ENCODE assay signal across 20 mouse cellular contexts in genomic region chr9:64649393-64649792, GRCm38 (mm10).
A peak's percentile ranks its signal among the peaks of the same experiment; 100 is the strongest.
DNase-seq lines count a peak whose midpoint lies in the region; ATAC-seq and TF ChIP-seq lines count a peak whose summit lies in the region.
"Had no signal": no experiment of that assay in that cellular context is flagged by ENCODE, and none has a peak within 500 bp of the region (broad histone marks: within the 10 kb centered on the region; RNA-seq: fewer than 3 reads in every experiment).

No protein-coding gene starts in this region.

- H3K27ac ChIP-seq in hindbrain, embryonic 13.5 days: no peak overlapping the region
- H3K27ac ChIP-seq in hindbrain, postnatal 0 days: no peak overlapping the region
- H3K27ac ChIP-seq in midbrain, embryonic 15.5 days: 0 out of 2 replicates have a peak overlapping the region, but pooled peaks have one; percentile 11
- no peak overlapping the region for H3K27ac ChIP-seq in midbrain, embryonic 10.5 days (replicated peaks)
- H3K27ac ChIP-seq in neural tube, embryonic 13.5 days (replicated peaks): no peak overlapping the region
- no peak overlapping the region for H3K27ac ChIP-seq in neural tube, embryonic 15.5 days (replicated peaks)
- H3K27ac ChIP-seq in neural tube, embryonic 14.5 days (ENCODE audit: low read depth, low read length): no peak overlapping the region; the same call in 1 of the 2 replicates

- peak; percentile 32; the same call in 1 of the 2 replicates for ATAC-seq in hindbrain, embryonic 13.5 days (ENCODE audit: low FRiP score)
- no peak for ATAC-seq in hindbrain, postnatal 0 days
- ATAC-seq in midbrain, embryonic 15.5 days (replicated peaks): no peak
- peak; percentile 83 for ATAC-seq in neural tube, embryonic 13.5 days (ENCODE audit: low read depth)
- ATAC-seq in neural tube, embryonic 15.5 days (ENCODE audit: low FRiP score): no peak
- peak; percentile 51; the same call in 1 of the 2 replicates for ATAC-seq in neural tube, embryonic 14.5 days (ENCODE audit: low read depth)
- ATAC-seq: activated CD4-positive, CD25-positive, alpha-beta regulatory T cell, adult 4 months; CD4-positive, CD25-positive, alpha-beta regulatory T cell, adult 4 months; Patski had no signal

- no peaks in the 10 kb centered on the region for H3K9me3 ChIP-seq in hindbrain, embryonic 13.5 days
- H3K9me3 ChIP-seq in hindbrain, postnatal 0 days (ENCODE audit: low read length): no peaks in the 10 kb centered on the region
- no peaks in the 10 kb centered on the region for H3K9me3 ChIP-seq in midbrain, embryonic 15.5 days
- no peaks in the 10 kb centered on the region for H3K9me3 ChIP-seq in midbrain, embryonic 10.5 days (replicated peaks)
- no peaks in the 10 kb centered on the region for H3K9me3 ChIP-seq in neural tube, embryonic 13.5 days
- H3K9me3 ChIP-seq in neural tube, embryonic 15.5 days (replicated peaks): no peaks in the 10 kb centered on the region
- no peaks in the 10 kb centered on the region for H3K9me3 ChIP-seq in neural tube, embryonic 14.5 days (ENCODE audit: control insufficient read depth, low read length)
- H3K9me3 ChIP-seq: G1E had no signal

- DNase-seq in hindbrain, postnatal 0 days (ENCODE audit: low spot score): no peak
- no peak for DNase-seq in midbrain, embryonic 10.5 days (ENCODE audit: low spot score)
- DNase-seq in neural tube, embryonic 10.5 days (ENCODE audit: extremely low spot score, low spot score): no peak
- DNase-seq: adrenal gland, adult 2 months; adrenal gland, adult 8-10 months; adrenal gland, postnatal 10 days; adrenal gland, postnatal 14 days; adrenal gland, postnatal 25 days; adrenal gland, postnatal 36 days; B cell, adult 2 months had no signal

- 48% methylated on average over 9 of the region's 9 CpGs for WGBS in hindbrain, embryonic 13.5 days
- 60% methylated on average over 9 of the region's 9 CpGs for WGBS in hindbrain, postnatal 0 days
- WGBS in midbrain, embryonic 15.5 days: 66% methylated on average over 9 of the region's 9 CpGs
- 73% methylated on average over 9 of the region's 9 CpGs for WGBS in midbrain, embryonic 10.5 days
- 50% methylated on average over 9 of the region's 9 CpGs for WGBS in neural tube, embryonic 13.5 days
- WGBS in neural tube, embryonic 15.5 days: 41% methylated on average over 9 of the region's 9 CpGs
- WGBS in neural tube, embryonic 14.5 days: 51% methylated on average over 9 of the region's 9 CpGs

- peaks cover 12% of the 10 kb centered on the region for H3K4me1 ChIP-seq in hindbrain, embryonic 13.5 days (replicated peaks)
- no peaks in the 10 kb centered on the region for H3K4me1 ChIP-seq in hindbrain, postnatal 0 days (ENCODE audit: insufficient read depth, low read length)
- peaks cover 3% of the 10 kb centered on the region; the same call in 1 of the 2 replicates for H3K4me1 ChIP-seq in midbrain, embryonic 15.5 days
- peaks cover 8% of the 10 kb centered on the region; the same call in 1 of the 2 replicates for H3K4me1 ChIP-seq in midbrain, embryonic 10.5 days
- H3K4me1 ChIP-seq in neural tube, embryonic 13.5 days (replicated peaks): peaks cover 12% of the 10 kb centered on the region; the same call in 1 of the 2 replicates
- H3K4me1 ChIP-seq in neural tube, embryonic 15.5 days: peaks cover 4% of the 10 kb centered on the region; the same call in 1 of the 2 replicates
- no peaks in the 10 kb centered on the region for H3K4me1 ChIP-seq in neural tube, embryonic 14.5 days (ENCODE audit: control insufficient read depth, insufficient read depth, low read length)

- no peaks in the 10 kb centered on the region; the same call in 1 of the 2 replicates for H3K36me3 ChIP-seq in hindbrain, embryonic 13.5 days
- H3K36me3 ChIP-seq in hindbrain, postnatal 0 days (ENCODE audit: insufficient read depth, low read length): no peaks in the 10 kb centered on the region
- no peaks in the 10 kb centered on the region for H3K36me3 ChIP-seq in midbrain, embryonic 15.5 days (replicated peaks)
- H3K36me3 ChIP-seq in midbrain, embryonic 10.5 days: no peaks in the 10 kb centered on the region
- no peaks in the 10 kb centered on the region for H3K36me3 ChIP-seq in neural tube, embryonic 13.5 days
- H3K36me3 ChIP-seq in neural tube, embryonic 15.5 days: no peaks in the 10 kb centered on the region
- no peaks in the 10 kb centered on the region for H3K36me3 ChIP-seq in neural tube, embryonic 14.5 days (ENCODE audit: control insufficient read depth, insufficient read depth, low read length)
- H3K36me3 ChIP-seq: G1E had no signal

- H3K4me2 ChIP-seq in hindbrain, embryonic 13.5 days: no peak overlapping the region
- no peak overlapping the region for H3K4me2 ChIP-seq in hindbrain, postnatal 0 days (ENCODE audit: low read depth, low read length)
- no peak overlapping the region for H3K4me2 ChIP-seq in midbrain, embryonic 15.5 days
- no peak overlapping the region for H3K4me2 ChIP-seq in neural tube, embryonic 13.5 days
- H3K4me2 ChIP-seq in neural tube, embryonic 15.5 days: no peak overlapping the region
- H3K4me2 ChIP-seq in neural tube, embryonic 14.5 days (ENCODE audit: low read depth, low read length): no peak overlapping the region

- H3K4me3 ChIP-seq in hindbrain, embryonic 13.5 days: no peak overlapping the region
- H3K4me3 ChIP-seq in hindbrain, postnatal 0 days (ENCODE audit: low read length): no peak overlapping the region
- H3K4me3 ChIP-seq in midbrain, embryonic 15.5 days: no peak overlapping the region
- no peak overlapping the region for H3K4me3 ChIP-seq in midbrain, embryonic 10.5 days
- H3K4me3 ChIP-seq in neural tube, embryonic 13.5 days: no peak overlapping the region
- H3K4me3 ChIP-seq in neural tube, embryonic 15.5 days (replicated peaks): no peak overlapping the region
- no peak overlapping the region for H3K4me3 ChIP-seq in neural tube, embryonic 14.5 days (ENCODE audit: low read depth, low read length)

- 0 out of 2 replicates have a peak, but pooled peaks cover 5% of the 10 kb centered on the region for H3K27me3 ChIP-seq in hindbrain, embryonic 13.5 days
- no peaks in the 10 kb centered on the region for H3K27me3 ChIP-seq in hindbrain, postnatal 0 days (ENCODE audit: insufficient read depth, low read length)
- H3K27me3 ChIP-seq in midbrain, embryonic 15.5 days (replicated peaks): no peaks in the 10 kb centered on the region
- no peaks in the 10 kb centered on the region for H3K27me3 ChIP-seq in midbrain, embryonic 10.5 days (ENCODE audit: low read depth, poor library complexity, severe bottlenecking)
- peaks cover 5% of the 10 kb centered on the region for H3K27me3 ChIP-seq in neural tube, embryonic 13.5 days
- no peaks in the 10 kb centered on the region; the same call in 1 of the 2 replicates for H3K27me3 ChIP-seq in neural tube, embryonic 15.5 days (replicated peaks)
- no peaks in the 10 kb centered on the region for H3K27me3 ChIP-seq in neural tube, embryonic 14.5 days (ENCODE audit: control insufficient read depth, insufficient read depth, low read length)
- H3K27me3 ChIP-seq: CH12.LX, Patski had no signal

- no peak for TF ChIP-seq CTCF in hindbrain, postnatal 0 days (IDR thresholded peaks at IDR 0.05; ENCODE audit: low read depth)

- H3K9ac ChIP-seq in hindbrain, embryonic 13.5 days: no peak overlapping the region
- H3K9ac ChIP-seq in hindbrain, postnatal 0 days (replicated peaks; ENCODE audit: low read length): no peak overlapping the region
- no peak overlapping the region for H3K9ac ChIP-seq in midbrain, embryonic 15.5 days
- H3K9ac ChIP-seq in neural tube, embryonic 13.5 days: no peak overlapping the region
- H3K9ac ChIP-seq in neural tube, embryonic 15.5 days (replicated peaks): no peak overlapping the region
- H3K9ac ChIP-seq in neural tube, embryonic 14.5 days (replicated peaks; ENCODE audit: low read depth, low read length): no peak overlapping the region

Comparison
In these comparisons a context has a peak if more than half of its experiments do, and no peak if none do; other contexts are left out.
1. ATAC-seq: peak in hindbrain, embryonic 13.5 days (single experiment), neural tube, embryonic 13.5 days (single experiment) and neural tube, embryonic 14.5 days (single experiment); none in hindbrain, postnatal 0 days (single experiment), midbrain, embryonic 15.5 days (single experiment) and neural tube, embryonic 15.5 days (single experiment).